Mouse (Mus musculus) right cerebral cortex, adult 18-20 months (tissue): ENCODE measurements around the gene Hmox2.
"Not testable (repeated sequence)": the region's sequence is repeated elsewhere in the genome, so short reads cannot be mapped to it uniquely, and the experiment has no call there.

Experiments used
- DNase-seq: peaks from one replicate; pipeline ENCODE4 v3.0.0; 2022; ENCODE audit warnings: mixed read lengths

Gene Hmox2

GRCm38 (mm10) chr16:4725780-4726527 lies at the start of gene Hmox2:
Hmox2 (plus strand) TSS chr16:4726361.
- peak; percentile 93 for DNase-seq

GRCm38 (mm10) chr16:4676836-4677235 lies 49.3 kb upstream of the Hmox2 start:
- DNase-seq = no peak

- no peak for DNase-seq
These were observed 48.1 kb upstream of the Hmox2 start for GRCm38 (mm10) chr16:4678080-4678479.

GRCm38 (mm10) chr16:4679121-4680018 lies 46.8 kb upstream of the Hmox2 start, which contains the start of gene Coro7:
Coro7 (minus strand) TSS chr16:4679777.
- peak; percentile 94 for DNase-seq

- DNase-seq = not testable (repeated sequence)
These were observed 45.2 kb upstream of the Hmox2 start for GRCm38 (mm10) chr16:4680922-4681455.

- DNase-seq = no peak
These were observed 43.5 kb upstream of the Hmox2 start for GRCm38 (mm10) chr16:4682628-4683179.

- no peak for DNase-seq
These were observed 43.0 kb upstream of the Hmox2 start for GRCm38 (mm10) chr16:4683193-4683580.

GRCm38 (mm10) chr16:4683581-4684456 lies 42.3 kb upstream of the Hmox2 start:
- peak; percentile 95 for DNase-seq

- no peak for DNase-seq
These were observed 41.7 kb upstream of the Hmox2 start for GRCm38 (mm10) chr16:4684457-4684791.

- not testable (repeated sequence) for DNase-seq
These were observed 36.8 kb upstream of the Hmox2 start for GRCm38 (mm10) chr16:4689371-4689770.

GRCm38 (mm10) chr16:4701211-4701610 lies 24.9 kb upstream of the Hmox2 start:
- no peak for DNase-seq

GRCm38 (mm10) chr16:4702646-4703045 lies 23.5 kb upstream of the Hmox2 start:
- no peak for DNase-seq

- DNase-seq = no peak
These were observed 20.6 kb upstream of the Hmox2 start for GRCm38 (mm10) chr16:4705541-4705940.

- DNase-seq = no peak
These were observed 15.0 kb upstream of the Hmox2 start for GRCm38 (mm10) chr16:4711173-4711572.

GRCm38 (mm10) chr16:4713861-4714710 lies 12.1 kb upstream of the Hmox2 start:
- DNase-seq = peak; percentile 21

- DNase-seq = no peak
These were observed 8.3 kb upstream of the Hmox2 start for GRCm38 (mm10) chr16:4717866-4718265.

GRCm38 (mm10) chr16:4718753-4719518 lies 7.2 kb upstream of the Hmox2 start, which contains the start of gene Nmral1:
Nmral1 (minus strand) TSS chr16:4719356.
- DNase-seq = peak; percentile 56

GRCm38 (mm10) chr16:4722128-4722914 lies 3.8 kb upstream of the Hmox2 start:
- no peak for DNase-seq

- DNase-seq = no peak
These were observed 3.3 kb upstream of the Hmox2 start for GRCm38 (mm10) chr16:4722915-4723209.

GRCm38 (mm10) chr16:4725266-4725665 lies 895 bp upstream of the Hmox2 start:
- no peak for DNase-seq
